Mouse (Mus musculus) neural tube, embryonic 10.5 days (tissue): ENCODE results near the gene Klhdc7b.
A peak's percentile ranks its signal among the peaks of the same experiment; 100 is the strongest.
"Not testable (repeated sequence)": the region's sequence is repeated elsewhere in the genome, so short reads cannot be mapped to it uniquely, and the experiment has no call there.

Source experiments
- DNase-seq: peaks from one replicate; pipeline ENCODE4 v3.0.0-alpha.2; 2017; ENCODE audit warnings: low spot score; ENCODE audit errors: extremely low spot score

The Klhdc7b gene

DNA sequence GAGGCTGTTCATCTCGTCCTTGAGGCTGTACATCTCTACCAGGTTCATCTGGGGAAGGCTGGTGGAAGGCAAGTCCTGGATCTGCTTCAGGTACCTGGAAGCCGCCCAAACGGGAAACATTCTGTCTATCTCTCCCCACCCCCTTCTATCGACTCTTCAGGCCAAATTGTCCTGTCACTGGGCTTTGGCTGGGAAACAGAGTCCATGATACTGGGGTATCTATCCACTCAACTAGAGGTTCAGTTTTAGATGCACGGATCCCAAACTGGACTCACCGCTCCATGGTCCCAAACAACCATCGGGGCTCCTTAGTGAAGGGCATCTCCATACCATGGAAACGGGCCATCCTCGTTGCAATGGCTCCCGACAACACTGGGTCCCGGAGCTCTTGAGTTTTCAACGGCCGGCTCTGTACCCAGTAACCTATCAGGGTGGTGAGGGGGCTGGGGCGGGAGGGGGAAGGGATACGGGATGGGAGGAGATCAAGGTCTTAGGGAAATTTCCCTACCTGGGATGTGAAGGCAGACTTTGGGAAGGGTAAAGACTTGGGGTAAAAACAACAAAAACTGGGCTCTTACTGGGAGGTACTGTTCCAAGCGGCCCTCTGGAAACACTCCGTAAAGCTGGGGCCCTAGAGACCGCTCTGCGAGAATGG is 43.5 kb downstream of the Klhdc7b start:
- no peak for DNase-seq

DNA sequence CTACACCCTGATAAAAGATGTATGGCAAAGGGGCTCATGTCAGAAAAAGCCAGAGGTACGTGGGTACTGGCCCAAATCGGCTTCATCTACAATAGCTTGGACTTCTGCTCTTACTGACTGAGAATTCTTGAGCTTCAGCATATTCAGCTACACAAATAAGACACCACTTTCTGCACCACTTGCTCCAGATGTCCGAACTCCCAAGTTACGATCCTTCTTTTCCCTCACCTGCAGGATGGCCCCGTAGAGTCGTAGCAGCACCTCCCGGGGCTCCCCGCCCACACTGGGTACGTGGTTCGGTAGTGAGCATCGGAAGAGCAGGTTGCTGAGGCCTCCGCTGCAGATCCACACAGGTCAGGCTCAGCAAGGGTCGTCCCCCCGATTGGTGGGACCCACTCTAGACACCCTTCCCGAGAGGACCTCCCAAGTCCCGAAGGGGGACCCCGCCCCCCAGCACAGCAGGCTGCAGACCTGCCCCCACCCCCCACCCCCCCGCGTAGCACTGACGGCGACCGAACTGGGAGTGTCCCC is 44.2 kb downstream of the Klhdc7b start:
- no peak for DNase-seq

DNA sequence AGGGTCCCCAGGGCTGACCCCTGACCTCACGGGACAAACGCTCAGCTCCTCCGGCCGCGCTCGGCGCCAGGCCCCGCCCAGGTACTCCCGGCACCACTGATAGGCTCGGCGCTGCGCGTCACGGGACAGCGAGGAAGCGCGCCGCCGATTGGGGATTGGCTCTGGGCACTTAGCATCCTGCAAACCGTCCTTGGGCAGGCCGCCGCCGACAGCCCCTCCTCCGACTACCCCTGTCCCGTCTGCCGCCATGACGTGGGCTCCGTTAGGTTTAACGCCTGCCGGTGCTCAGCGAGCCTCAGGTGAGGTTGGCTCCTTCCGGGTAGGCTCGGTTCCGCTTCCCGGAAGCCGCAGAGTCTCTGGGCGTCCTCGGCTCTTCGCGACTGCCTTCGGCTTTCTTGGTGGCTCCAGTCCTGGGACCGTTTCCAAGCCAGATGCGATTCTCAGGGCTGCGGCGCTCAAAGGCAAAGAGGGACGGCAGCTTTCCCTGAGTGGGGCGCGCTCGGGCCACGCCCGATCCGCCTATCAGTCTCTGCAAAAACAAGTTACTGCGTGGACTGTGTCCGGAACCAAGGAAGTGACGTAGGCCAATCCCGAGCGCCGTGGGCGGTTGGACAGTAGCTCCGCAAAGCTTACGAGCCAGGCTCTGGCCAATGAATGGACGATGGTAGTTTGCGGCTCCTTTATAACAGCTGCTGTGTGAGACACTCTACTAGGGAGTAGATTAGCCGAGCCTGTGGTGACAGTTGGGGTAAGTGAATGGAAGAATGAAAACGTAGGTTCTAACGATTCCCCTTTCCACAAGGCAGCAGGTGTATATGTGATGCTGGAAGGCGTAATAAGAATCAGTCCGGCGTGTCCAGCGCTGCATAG is 44.9 kb downstream of the Klhdc7b start, which contains the start of the genes C730034F03Rik, Gm44502 and Chkb:
C730034F03Rik (plus strand) TSS at position 238 of the 870 bp plus-strand sequence.
Gm44502 (minus strand) TSS at position 345 of the 870 bp plus-strand sequence.
Chkb (minus strand) TSS at position 557 of the 870 bp plus-strand sequence.
- DNase-seq = peak; percentile 91

DNA sequence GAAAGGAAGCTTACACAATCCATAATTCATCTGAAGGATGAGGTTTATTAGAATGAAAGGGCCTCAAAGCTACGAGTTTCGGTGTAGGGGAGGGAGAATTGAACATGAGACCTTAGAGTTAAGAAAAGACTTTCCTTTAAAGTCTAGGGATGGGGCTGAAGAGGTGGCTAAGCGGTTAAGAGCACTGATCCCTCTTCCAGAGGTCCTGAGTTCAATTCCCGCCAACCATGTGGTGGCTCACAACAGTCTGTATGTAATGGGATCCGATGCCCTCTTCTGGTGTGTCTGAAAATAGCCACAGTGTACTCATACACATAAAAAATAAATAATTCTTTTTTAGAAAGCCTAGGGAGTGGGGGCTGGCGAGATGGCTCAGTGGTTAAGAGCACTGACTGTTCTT is 45.6 kb downstream of the Klhdc7b start:
- DNase-seq = no peak

DNA sequence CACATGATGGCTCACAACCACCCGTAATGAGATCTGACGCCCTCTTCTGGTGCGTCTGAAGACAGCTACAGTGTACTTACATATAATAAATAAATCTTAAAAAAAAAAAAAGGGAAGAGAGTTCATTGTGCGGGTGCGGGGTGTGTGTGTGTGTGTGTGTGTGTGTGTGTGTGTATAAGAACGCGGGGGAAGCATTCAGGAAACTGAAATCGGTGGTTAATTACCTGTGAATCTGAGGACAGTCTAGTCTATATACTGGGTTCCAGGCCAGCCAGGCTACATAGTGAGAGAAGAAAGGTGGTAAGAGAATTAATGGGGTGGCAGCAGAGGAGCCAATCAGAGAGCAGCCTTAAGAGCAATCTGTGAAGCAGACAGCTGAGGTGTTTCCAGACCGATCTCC is 46.1 kb downstream of the Klhdc7b start:
- not testable (repeated sequence) for DNase-seq

DNA sequence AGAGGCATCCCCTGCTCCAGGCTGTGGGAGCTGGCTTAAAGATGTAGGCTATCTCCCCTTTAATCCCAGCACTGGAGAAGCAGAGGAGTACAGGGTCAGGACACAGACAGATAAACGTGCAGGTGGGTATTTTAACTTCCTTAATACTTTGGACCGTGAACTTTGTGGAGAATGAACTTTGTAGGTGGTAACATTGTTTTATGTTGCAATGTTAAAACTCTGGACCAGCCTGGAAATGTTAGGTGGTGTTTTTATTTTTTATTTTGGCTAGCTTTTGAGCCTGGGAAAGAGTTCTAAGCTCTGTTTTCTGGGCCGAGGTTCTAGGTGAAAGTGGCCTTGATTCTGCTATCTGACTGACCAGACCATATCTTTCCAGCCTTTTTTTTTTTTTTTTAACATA is 46.6 kb downstream of the Klhdc7b start:
- no peak for DNase-seq

DNA sequence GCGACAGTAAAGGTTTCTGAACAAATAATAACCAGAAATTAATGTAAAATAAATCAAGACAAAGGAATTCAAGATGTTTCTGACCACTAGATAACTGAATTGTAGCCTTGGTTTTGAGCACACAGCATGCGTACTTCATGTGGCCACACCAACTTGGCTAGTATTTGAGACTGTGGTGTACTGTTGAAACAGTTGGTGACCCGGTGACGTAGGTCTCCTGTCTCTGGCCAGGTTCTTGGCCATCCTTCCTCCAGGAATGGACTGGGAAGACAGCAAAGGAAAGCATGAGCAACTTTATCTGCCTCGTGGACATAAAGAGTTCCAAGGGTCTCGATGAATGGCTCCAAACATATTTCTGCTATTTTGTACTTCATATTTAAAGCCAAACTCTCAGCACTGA is 47.1 kb downstream of the Klhdc7b start:
- DNase-seq = no peak

DNA sequence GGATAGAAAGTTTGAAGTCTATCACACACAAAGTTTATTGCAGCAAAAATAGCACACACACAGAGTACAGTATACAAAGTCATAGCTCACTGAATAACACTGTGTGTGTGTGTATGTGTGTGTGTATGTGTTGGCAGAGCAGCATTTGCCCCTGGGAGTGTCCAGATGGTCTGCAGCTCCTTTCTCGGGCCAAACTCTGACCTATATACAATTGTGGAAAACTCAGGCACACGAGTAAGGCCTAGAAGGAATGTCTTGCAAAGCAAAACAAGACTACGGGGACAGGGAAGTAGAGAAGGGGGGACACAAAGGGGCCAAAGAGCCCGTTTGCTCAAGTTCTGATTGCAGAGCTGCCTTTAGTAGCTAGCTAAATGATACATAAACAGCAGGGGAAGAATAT is 48.2 kb downstream of the Klhdc7b start:
- DNase-seq = no peak

DNA sequence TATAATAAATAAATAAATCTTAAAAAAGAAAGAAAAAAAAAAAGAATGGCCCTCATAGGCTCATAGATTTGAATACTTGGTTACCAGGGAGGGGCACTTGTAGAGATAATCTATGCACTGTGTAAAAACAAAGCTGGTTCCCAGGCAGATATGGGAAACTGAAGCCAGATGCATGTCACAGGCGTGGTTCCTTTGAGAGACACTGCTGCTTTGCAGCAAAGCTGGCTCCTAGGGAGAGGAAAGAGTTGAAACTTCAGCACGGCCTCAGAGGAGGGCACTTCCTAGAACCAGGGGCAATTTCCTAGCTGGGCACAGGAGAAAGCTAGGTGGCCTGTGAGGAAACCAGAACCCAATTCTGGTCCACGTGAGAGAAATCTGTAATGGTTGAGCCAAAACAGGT is 49.4 kb downstream of the Klhdc7b start:
- DNase-seq = no peak

DNA sequence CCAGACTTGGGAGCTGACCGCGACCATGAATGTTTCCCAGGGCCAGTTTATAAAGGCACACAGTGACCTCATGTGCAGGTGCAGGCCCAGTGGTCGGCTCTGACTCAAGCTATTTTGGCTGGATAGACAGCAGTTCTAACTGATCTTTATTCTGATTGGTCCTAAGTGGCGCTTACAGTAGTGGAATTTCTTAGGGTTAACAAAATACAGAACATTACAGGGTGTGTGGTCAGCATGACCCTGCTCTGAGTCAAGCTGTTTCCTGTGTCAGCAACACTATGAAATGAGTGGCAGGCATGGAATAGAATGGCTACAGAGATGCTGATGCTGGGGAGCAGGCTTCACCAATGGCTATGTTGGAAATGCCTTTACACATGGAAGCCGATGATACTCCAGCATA is 51.2 kb downstream of the Klhdc7b start:
- DNase-seq = no peak
